Mouse (Mus musculus): Measurements from ENCODE around the gene Edaradd.

The Edaradd gene

DNA sequence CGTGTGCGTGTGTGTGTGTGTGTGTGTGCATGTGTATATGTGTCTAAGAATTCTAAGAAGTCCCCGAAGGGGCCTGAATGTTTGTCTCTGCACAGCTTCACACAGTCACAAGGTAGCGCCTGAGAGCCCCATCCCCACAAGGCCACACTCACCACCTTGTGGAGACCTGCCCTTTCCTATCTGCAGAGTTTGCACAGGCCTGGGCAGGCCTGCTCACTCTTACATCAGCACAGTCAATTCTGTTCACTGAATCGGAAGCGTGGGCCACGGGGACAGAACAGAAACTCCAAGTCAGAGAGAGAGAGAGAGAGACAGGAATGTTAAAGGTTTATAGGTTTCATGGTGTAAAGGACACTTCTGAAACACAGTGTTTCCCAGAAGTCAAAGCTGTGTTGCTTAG, 34.6 kb downstream of the Edaradd start:
- no peak for TF ChIP-seq GATA4 (IDR thresholded peaks at IDR 0.05; ENCODE audit: insufficient replicate concordance, low read length)

DNA sequence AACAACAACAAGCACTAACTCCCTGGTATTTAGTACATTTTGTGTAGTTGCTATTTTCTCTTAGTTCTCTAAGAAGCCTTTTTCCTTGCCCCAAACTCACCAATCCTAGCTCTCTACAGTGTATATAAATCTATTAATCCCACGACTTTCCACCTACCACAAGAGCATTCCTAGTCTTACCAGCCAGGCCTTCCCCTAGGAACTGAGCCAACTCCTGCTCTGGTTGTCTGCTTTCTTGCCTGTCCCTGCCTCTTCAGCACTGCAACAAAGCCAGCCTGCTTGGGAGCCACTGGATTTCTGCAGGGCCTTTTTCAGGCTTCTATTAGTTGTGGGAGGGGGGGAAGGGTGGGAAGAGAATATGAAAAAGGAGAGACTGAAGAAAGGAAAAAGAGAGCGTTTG, 35.0 kb downstream of the Edaradd start:
- TF ChIP-seq GATA4 (IDR thresholded peaks at IDR 0.05; ENCODE audit: insufficient replicate concordance, low read length) = no peak

DNA sequence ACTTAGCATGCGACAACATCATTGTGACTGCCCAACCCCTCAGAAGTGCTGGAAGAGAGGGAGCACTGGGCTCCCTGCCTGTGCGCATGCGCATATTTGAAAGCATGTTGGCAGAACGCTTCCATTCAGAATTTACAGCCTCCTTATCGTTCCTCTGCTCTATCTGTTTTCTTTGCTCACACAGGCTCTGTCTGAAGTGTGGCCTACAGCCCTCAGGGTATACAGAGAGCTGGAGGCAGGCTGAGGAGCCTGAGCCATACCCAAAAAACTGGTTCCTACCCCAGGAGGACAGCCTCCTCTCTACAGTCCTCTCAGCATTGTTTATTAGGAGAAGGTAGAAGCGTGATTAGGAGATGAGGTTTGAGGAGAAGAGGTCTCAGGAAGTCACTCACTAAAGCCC, 40.4 kb downstream of the Edaradd start:
- TF ChIP-seq GATA4 (IDR thresholded peaks at IDR 0.05; ENCODE audit: insufficient replicate concordance, low read length) = no peak

DNA sequence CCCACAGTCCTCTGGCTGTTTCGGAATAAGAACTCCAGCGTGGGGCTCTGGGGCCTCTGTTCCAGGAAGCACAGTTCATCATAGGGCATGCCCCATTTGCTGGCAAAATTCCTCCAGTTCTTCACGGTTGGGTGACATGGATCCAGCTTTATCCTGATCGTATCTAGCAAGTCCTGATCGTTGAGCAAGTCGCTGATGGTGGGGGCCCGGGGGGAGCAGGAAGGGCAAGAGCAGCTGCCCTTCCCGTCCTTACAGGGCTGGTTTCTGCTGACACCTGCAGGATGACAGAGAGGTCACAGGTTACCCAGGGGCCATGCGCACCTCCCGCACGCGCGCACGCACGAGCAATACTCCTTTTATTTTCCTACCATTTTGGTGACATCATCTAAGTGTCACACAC, 41.9 kb downstream of the Edaradd start:
- no peak for TF ChIP-seq GATA4 (IDR thresholded peaks at IDR 0.05; ENCODE audit: insufficient replicate concordance, low read length)

DNA sequence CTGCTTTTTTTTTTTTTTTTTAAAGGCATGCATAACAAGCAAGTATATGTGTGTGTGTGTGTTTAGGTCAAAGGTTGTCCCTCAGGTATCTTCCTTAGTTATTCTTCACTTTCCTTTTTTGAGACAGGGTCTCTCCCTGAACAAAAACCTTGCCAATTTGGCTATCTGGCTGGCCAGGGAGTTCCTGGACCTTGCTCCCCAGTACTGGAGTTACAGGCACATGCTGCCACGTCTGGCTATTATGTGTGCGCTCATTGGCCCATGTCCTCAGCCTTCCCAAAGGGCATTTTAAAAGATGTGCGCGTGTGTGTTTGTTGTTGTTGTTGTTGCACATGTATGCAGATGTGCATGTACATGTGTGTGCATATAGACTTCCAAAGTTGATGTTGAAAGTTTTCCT, 43.4 kb downstream of the Edaradd start:
- no peak for TF ChIP-seq GATA4 (IDR thresholded peaks at IDR 0.05; ENCODE audit: insufficient replicate concordance, low read length)

DNA sequence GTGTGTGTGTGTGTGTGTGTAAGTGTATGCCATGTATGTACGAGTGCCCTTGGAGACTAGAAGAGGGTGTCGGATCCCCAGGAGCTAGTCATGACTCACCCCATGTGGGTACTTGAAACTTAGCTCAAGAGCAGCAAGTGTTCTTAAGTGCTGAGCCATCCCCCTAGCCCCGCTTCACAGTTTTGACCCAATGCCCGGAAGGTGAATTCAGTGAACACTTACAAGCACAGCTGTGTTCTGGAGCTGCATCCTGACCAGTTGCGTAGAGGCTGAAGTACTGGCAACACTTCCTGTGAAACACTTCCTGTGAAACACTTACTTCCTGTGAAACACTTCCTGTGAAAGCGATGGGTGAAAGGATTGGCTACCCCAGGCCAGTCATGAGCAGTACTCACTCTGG, 45.0 kb downstream of the Edaradd start:
- no peak for TF ChIP-seq GATA4 (IDR thresholded peaks at IDR 0.05; ENCODE audit: insufficient replicate concordance, low read length)

DNA sequence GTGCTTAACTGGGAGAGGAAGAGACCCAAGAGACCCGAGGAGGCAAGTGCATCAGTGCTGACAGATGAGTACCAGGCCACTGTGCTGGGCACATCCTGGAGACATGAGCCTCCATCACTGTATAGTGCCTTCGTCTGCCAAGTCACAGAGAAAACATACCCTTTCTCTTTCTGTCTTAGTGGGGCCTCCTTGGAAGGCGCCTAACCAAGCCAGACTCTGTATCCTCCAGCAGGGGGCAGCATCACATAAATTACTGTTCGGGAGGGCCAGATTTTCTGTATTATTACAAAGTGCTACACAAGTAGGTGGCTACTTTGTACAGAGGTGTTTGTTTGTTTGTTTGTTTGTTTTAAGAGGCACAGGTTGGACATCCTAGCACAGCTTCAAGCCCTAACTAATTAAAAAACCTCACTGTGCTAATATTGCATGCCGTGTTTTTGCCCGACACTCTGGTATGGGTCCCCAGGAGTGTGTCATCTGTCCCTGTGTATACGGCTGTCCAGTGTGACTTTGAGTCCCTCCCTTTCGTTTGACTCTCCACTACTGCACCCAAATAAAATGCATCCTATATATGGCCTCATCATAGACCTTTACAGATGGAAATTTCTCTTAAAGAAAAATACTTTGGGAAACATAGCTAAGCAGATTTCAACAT, 46.4 kb downstream of the Edaradd start:
- no peak for TF ChIP-seq GATA4 (IDR thresholded peaks at IDR 0.05; ENCODE audit: insufficient replicate concordance, low read length)

DNA sequence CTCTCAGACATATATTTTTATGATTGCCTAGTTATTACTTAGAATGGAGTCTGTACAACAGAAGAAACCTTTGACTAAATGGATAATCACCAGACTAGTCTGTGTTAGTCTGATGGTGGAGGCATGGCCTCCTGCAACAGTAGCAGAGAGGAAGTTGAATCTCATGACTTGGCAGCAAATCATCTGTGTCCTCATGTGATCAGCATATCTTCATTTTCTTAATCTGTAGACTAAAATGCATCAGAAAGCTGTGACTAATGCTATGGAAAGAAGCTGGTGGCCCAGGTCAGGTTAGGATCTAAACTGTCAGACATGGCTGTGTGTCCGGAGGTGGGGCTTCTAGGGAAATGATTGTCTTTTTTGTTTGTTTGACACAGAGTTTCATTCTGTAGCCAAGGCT, 51.8 kb downstream of the Edaradd start:
- TF ChIP-seq GATA4 (IDR thresholded peaks at IDR 0.05; ENCODE audit: insufficient replicate concordance, low read length) = peak; percentile 26; the same call in 1 of the 2 replicates

DNA sequence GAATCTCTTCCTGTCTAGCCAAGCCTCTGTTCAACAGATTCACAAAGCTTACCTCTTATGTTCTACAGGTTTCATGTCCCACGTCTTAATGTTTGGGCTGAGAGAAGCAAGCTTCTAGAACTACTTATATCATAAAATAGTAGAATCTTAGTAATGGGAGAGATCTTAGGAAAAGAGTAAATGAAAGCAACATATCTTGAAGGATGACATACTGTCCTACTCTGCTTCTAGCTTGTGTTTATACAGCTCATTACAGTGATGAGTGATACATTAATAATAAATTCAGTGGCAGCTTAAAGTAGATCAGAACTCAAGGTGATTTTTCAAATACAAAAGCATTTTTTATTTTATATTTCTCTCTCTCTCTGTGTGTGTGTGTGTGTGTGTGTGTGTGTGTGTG, 55.4 kb downstream of the Edaradd start, which contains the start of gene Lgals8:
Lgals8 (minus strand) TSS at position 101 of the 400 bp plus-strand sequence.
- no peak for TF ChIP-seq GATA4 (IDR thresholded peaks at IDR 0.05; ENCODE audit: insufficient replicate concordance, low read length)

DNA sequence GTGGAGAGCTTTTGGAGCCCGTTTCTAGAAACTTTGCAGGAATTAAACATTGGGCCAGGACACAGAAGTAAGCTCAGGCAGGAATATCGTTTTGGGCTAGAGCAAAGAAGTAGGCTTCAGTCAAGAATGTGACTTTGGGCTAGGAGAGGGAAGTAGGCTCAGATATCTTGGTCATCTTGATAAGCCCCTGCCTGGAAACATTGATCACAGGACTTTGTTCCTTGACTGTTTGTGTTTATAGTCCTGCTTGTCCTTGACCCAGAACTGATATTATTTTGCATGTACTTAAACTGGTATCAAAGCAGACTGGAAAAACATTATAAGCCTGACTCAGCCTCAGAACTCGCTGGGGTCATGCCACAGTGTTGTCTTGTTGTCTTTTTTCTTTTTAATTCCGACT, 57.6 kb downstream of the Edaradd start:
- TF ChIP-seq GATA4 (IDR thresholded peaks at IDR 0.05; ENCODE audit: insufficient replicate concordance, low read length) = peak; percentile 87

DNA sequence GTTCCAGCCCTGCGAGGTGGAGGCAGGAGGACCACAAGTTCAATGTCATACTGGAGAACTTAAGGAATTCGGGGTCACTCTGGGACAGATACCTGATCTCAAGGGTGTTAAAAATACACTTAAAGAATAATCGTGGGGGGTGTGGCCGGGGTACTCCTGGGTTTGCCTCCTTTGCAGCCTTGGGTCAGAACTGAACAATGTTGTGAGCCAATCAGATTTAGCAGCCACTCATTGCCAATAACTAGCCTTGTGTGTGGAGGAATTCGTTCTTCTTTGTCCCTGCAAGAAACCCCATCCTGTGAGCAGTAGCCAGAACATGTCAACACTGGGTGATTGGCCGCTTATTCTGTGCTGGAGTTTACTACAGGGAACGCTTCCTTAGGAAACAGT, 58.5 kb downstream of the Edaradd start:
- no peak for TF ChIP-seq GATA4 (IDR thresholded peaks at IDR 0.05; ENCODE audit: insufficient replicate concordance, low read length)

DNA sequence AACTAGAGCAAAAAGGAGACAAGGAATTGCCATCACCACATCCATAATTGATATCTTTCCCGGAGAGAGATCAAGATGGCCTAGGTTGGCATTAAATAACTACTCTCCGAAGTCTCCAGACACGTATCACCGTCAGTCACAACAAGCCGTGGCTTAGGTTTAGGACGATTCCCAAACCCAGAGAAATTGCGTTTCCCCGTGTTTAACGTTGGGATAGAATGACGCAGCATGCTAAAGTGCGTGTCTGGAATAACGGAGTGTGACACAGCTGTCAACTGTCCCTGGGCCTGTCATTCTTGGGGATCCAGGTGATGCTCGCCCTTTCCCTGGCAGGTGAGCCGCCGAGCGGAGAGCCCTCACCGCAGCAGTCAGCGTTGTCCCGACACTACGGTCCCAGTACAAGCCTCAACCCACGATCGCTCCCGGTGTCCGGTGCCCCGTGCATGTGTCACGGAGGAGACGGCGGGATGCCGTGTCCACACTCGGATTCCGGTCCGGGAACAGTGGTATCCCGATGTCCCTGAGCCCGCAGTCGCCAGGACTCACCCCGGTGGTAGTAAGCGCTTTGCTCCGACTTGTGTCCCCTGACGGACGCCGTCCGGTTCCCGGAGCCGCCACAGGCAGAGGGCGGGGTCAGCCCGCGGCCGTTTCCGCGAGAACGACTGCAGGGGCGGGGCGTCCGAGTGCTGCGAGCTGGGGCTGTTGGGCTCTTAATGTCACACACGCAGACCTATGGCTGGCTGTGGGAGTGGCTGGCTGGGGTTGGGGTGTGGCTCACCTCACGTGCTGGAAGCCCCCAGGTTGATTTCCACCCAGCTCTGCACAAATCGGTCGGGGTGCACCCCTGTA, 59.1 kb downstream of the Edaradd start:
- peak; percentile 73; the same call in 1 of the 2 replicates for TF ChIP-seq GATA4 (IDR thresholded peaks at IDR 0.05; ENCODE audit: insufficient replicate concordance, low read length)

DNA sequence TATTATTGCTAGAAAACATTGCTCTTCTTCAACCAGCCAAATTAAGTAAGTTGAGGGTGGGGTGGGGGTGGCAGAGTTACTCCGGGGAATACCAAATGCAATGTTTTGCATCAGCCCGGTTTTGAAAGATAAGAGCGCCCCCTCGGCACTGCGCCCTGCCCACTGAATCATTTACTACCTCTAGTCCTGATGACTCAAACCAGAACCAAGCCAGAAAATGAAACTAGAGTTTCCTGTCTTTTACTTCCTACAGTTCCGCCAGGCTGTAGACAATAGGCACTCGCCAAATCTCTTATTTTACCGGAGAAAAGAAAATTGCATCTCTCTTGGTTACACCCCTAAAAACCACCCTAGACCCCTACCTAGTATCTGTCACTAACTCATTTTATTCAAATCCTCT, 59.8 kb downstream of the Edaradd start:
- peak; percentile 28; the same call in 1 of the 2 replicates for TF ChIP-seq GATA4 (IDR thresholded peaks at IDR 0.05; ENCODE audit: insufficient replicate concordance, low read length)

DNA sequence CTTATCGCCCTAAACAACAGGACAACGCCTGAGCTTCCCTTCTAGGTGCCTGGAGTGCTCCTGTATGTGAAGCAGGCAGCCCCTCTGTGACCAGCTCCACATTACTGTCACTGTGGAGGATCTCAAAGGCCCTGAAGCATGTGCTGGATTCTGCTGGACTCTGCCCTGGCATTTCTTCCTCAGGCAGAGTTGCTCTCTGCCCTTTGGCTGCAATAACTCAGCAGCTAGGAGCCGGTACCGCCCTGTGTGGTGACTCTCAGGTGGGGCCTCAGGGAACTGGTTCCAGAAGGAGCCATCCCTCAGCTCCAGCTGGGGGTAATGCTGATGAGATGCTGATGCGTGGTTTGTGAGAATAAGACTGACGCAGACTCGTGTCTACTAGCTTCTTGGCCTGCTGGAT, 63.5 kb downstream of the Edaradd start:
- no peak for TF ChIP-seq GATA4 (IDR thresholded peaks at IDR 0.05; ENCODE audit: insufficient replicate concordance, low read length)

DNA sequence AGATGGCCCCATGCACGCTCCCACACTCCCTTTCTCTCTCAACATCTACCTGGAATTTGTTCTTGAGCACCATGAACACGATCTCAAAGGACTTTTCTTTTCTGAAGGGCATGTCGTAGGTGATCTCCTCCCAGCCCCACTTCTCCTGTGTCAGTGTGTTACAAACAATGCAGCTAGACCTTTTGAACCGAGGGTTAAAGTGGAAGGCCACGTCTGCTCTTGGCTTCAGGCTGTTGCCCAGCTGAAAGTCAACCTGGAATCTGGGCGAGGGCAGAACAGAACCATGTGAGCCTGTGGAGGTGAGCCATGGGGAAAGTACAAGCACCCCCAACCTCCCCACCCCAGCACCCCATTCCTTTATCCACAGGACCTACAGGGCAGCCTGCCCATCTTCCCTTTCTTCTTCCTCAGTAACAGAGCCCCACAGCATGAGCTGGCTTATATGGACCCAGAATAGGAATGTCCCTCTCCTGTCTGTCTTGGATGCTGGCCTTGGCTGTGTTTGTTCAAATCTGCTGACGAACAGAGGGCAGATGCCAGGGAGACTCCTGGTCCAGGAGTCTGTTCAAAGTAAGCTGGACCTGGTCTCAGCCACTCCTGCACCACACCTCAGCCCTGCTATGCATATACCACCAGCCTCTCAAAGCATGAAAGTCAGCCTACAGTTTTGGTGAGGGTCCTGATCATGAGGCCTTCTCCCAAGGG, 65.4 kb downstream of the Edaradd start:
- no peak for TF ChIP-seq GATA4 (IDR thresholded peaks at IDR 0.05; ENCODE audit: insufficient replicate concordance, low read length)

DNA sequence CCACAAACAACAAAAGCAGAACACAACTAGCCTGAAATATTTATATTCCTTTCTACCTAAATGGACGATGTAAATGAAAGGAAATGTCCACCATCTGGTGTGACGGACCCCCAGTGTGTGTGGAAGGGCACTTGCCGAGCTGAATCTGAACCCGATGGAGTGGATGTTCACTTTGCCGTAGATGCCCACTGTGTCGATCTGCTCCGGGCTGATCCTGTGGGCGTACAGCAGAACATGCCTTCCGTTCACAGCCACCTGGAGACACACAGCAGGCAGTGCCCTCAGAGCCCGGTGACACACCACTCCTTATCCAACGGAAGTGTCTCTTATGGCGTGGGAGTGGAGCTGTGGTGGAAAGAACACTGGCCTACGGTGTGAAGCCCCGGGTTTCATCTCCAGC, 67.1 kb downstream of the Edaradd start:
- TF ChIP-seq GATA4 (IDR thresholded peaks at IDR 0.05; ENCODE audit: insufficient replicate concordance, low read length) = no peak
